Mouse (Mus musculus): ENCODE data around the gene Endog. TPM values are rescaled to one million over a fixed set of nuclear protein-coding genes. Genes with fewer than 3 reads are reported as not detected.
A peak's percentile ranks its signal among the peaks of the same experiment; 100 is the strongest.
"Not testable (repeated sequence)": the region's sequence is repeated elsewhere in the genome, so short reads cannot be mapped to it uniquely, and the experiment has no call there.

Endog gene
- polyA plus RNA-seq, 1 experiment from 2014 or later, result 1.2 TPM

GRCm38 (mm10) chr2:30178711-30179110, 7.4 kb downstream of the Endog start:
- H3K27ac ChIP-seq; H3K79me2 ChIP-seq (ENCODE audit: inconsistent target); H3K4me3 ChIP-seq (ENCODE audit: inconsistent target): not testable (repeated sequence)
- WGBS (ENCODE audit: missing documents), result 47% methylated on average over 7 of the region's 7 CpGs
- peaks cover 27% of the 10 kb centered on the region; the same call in 1 of the 2 replicates for H3K36me3 ChIP-seq (ENCODE audit: inconsistent target)

GRCm38 (mm10) chr2:30182424-30182823, 11.1 kb downstream of the Endog start:
- WGBS (ENCODE audit: missing documents), result 96% methylated on average over 2 of the region's 2 CpGs

GRCm38 (mm10) chr2:30183721-30184120, 12.4 kb downstream of the Endog start:
- 98% methylated on average over 3 of the region's 3 CpGs for WGBS (ENCODE audit: missing documents)
- no peaks in the 10 kb centered on the region for H3K79me2 ChIP-seq (ENCODE audit: inconsistent target)

More at GRCm38 (mm10) chr2:30182424-30182823, 11.1 kb downstream of the Endog start:
- no peak overlapping the region for H3K27ac ChIP-seq
- no peaks in the 10 kb centered on the region for H3K79me2 ChIP-seq (ENCODE audit: inconsistent target)
- H3K4me3 ChIP-seq (ENCODE audit: inconsistent target), result no peak overlapping the region
- no peaks in the 10 kb centered on the region for H3K36me3 ChIP-seq (ENCODE audit: inconsistent target)

DNA sequence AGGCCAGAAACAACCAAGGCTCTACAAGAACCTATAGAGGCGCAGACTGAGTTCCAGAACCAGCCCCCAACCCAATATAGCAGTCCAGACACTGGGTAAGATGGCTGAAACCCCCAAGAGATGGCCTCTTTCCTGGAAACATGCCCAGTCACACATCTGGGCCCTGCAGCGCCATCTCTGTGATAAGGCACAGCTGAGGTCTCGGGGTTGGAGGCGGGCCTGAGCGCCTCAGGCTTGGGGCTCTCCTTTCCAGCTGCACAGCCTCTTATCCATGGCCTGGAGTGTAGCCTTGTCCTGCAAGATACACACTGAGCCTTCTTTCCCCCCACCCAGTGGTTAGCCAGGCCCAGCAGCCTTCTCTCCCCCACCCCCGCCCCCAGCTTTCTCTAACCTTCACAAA, 14.0 kb downstream of the Endog start:
- H3K79me2 ChIP-seq (ENCODE audit: inconsistent target), result no peaks in the 10 kb centered on the region
- no peaks in the 10 kb centered on the region for H3K36me3 ChIP-seq (ENCODE audit: inconsistent target)
- WGBS (ENCODE audit: missing documents), result 98% methylated on average over 5 of the region's 6 CpGs
- no peak overlapping the region for H3K4me3 ChIP-seq (ENCODE audit: inconsistent target)
- H3K27ac ChIP-seq, result no peak overlapping the region

More at GRCm38 (mm10) chr2:30183721-30184120, 12.4 kb downstream of the Endog start:
- no peak overlapping the region for H3K4me3 ChIP-seq (ENCODE audit: inconsistent target)
- H3K36me3 ChIP-seq (ENCODE audit: inconsistent target), result no peaks in the 10 kb centered on the region
- H3K27ac ChIP-seq, result no peak overlapping the region

DNA sequence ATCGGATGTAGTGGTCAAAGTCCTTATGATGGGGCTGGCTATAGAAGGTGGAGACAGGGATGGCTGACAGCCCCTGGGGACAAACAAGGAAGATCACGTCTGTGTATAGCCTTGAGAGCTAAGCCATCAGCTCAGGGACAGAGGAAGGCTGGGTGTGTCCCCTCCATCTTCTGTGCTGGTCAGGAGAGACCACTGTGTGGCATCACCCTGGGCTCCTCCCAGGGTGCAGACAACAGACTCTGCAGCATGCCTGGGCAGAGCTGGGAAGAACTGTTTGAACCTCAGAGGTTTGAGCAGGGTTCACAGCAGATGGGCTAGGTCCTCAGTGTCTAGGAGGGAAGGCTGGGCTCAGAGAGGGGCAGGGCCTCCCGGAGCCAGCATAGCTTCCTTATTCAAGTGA, 14.4 kb downstream of the Endog start:
- WGBS (ENCODE audit: missing documents), result 95% methylated on average over 3 of the region's 3 CpGs
- Histone ChIP-seq H3K27ac (no peak overlapping the region), H3K36me3 (ENCODE audit: inconsistent target) (no peaks in the 10 kb centered on the region), H3K79me2 (ENCODE audit: inconsistent target) (no peaks in the 10 kb centered on the region), H3K4me3 (ENCODE audit: inconsistent target) (no peak overlapping the region)

GRCm38 (mm10) chr2:30191790-30192580, 20.7 kb downstream of the Endog start:
- WGBS (ENCODE audit: missing documents), result 95% methylated on average over 12 of the region's 12 CpGs
- Histone ChIP-seq H3K4me3 (ENCODE audit: inconsistent target) (no peak overlapping the region), H3K36me3 (ENCODE audit: inconsistent target) (no peaks in the 10 kb centered on the region), H3K79me2 (ENCODE audit: inconsistent target) (no peaks in the 10 kb centered on the region), H3K27ac (no peak overlapping the region)

DNA sequence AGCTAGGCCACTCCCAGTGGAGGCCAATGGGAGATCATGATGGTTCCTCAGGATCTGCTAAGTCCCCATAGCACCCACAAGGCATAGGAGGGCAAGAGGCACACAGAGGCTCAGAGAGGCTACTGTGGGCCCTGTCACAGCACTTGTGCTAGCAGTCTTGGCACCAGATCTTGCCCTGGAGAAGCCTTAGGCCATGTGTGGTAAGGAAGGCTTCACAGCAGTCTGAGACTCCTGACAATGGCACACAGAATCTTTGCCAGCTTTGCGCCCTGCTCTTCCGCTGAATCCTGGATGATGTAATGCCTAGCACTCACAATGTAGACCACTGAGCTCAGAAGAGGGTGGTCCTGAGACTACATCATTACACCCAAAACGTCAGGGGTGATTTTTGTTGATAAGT, 23.4 kb downstream of the Endog start:
- no peak overlapping the region for H3K27ac ChIP-seq
- H3K36me3 ChIP-seq (ENCODE audit: inconsistent target), result no peaks in the 10 kb centered on the region
- WGBS (ENCODE audit: missing documents), result 97% methylated on average over 3 of the region's 3 CpGs
- no peaks in the 10 kb centered on the region for H3K79me2 ChIP-seq (ENCODE audit: inconsistent target)
- no peak overlapping the region for H3K4me3 ChIP-seq (ENCODE audit: inconsistent target)

- no peaks in the 10 kb centered on the region for H3K79me2 ChIP-seq (ENCODE audit: inconsistent target)
- 92% methylated on average over 4 of the region's 4 CpGs for WGBS (ENCODE audit: missing documents)
- H3K4me3 ChIP-seq (ENCODE audit: inconsistent target), result no peak overlapping the region
- H3K36me3 ChIP-seq (ENCODE audit: inconsistent target), result no peaks in the 10 kb centered on the region
- H3K27ac ChIP-seq, result no peak overlapping the region
Measured at GRCm38 (mm10) chr2:30198021-30198420, 26.7 kb downstream of the Endog start.

DNA sequence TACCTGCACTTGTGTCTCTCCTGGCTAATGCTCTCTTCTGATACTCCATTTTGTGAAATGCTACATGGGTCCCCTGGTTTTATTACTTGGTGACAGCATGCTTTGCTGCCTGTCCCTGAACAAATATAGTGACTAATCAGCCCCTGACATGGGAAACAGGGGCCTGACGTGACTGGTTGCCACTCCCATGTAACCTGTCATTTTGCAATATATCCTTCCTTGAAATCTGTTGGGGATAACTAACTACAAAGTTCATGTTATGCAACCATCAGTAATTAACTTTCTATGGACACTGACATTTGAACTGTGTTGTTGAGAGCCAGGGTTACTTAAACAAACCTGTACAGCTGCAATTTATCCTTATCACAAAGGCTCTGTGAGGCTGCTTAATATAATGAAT, 28.7 kb downstream of the Endog start:
- H3K36me3 ChIP-seq (ENCODE audit: inconsistent target), result no peaks in the 10 kb centered on the region
- WGBS (ENCODE audit: missing documents), result 57% methylated on average over 1 of the region's 1 CpGs

DNA sequence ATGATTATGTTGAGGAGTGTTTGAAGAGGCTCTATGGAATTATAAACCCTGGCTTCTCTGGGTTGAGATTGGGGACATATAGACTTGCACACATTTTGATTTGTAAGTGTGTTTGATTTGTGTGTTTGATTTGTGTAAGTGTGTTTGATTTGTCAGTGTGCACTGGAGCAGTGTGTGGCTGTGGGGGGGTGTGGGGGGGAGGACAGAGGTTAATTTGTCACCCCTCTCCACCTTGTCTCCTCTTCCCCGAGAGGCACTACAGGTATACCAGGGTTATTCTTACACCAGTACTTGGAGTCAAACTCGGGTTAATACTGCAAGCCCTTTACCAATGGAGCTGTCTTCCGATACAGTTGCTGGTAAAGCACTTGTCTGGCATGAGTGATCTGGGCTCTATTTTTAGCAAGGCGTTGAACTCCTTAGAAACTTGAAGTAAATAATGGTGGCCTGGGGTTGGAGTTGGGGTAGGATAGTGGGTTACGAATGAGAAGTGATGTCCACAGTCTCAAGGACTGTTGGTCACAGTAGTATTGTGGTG, 29.2 kb downstream of the Endog start:
- no peak overlapping the region for H3K27ac ChIP-seq
- H3K36me3 ChIP-seq (ENCODE audit: inconsistent target), result no peaks in the 10 kb centered on the region
- 80% methylated on average over 5 of the region's 5 CpGs for WGBS (ENCODE audit: missing documents)
- no peak overlapping the region for H3K4me3 ChIP-seq (ENCODE audit: inconsistent target)
- H3K79me2 ChIP-seq (ENCODE audit: inconsistent target), result no peaks in the 10 kb centered on the region

More for the DNA sequence above, 28.7 kb downstream of the Endog start:
- Histone ChIP-seq H3K4me3 (ENCODE audit: inconsistent target) (no peak overlapping the region), H3K79me2 (ENCODE audit: inconsistent target) (no peaks in the 10 kb centered on the region), H3K27ac (no peak overlapping the region)

DNA sequence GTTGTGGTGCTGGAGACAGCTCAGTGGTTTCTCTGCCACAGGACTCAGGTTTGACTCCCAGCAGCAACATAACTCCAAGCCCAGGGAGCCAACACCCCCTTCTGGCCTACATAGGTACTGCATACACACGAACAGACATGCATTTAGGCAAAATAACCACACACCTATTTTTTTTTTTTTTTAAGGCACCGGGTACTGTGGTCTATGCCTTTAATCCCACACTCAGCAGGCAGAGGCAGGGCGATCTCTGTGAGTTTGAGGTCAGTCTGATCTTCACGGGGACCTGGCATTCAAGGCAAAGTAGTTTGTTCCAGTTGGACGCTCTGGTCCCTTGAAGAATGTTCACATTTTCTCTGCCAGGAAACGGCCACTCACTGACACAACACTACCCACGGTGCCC, 32.1 kb downstream of the Endog start:
- Histone ChIP-seq H3K79me2 (ENCODE audit: inconsistent target) (no peaks in the 10 kb centered on the region), H3K36me3 (ENCODE audit: inconsistent target) (no peaks in the 10 kb centered on the region), H3K27ac (no peak overlapping the region), H3K4me3 (ENCODE audit: inconsistent target) (no peak overlapping the region)
- 73% methylated on average over 7 of the region's 7 CpGs for WGBS (ENCODE audit: missing documents)

GRCm38 (mm10) chr2:30205255-30205628, 33.9 kb downstream of the Endog start:
- WGBS (ENCODE audit: missing documents), result 2% methylated on average over 13 of the region's 13 CpGs

DNA sequence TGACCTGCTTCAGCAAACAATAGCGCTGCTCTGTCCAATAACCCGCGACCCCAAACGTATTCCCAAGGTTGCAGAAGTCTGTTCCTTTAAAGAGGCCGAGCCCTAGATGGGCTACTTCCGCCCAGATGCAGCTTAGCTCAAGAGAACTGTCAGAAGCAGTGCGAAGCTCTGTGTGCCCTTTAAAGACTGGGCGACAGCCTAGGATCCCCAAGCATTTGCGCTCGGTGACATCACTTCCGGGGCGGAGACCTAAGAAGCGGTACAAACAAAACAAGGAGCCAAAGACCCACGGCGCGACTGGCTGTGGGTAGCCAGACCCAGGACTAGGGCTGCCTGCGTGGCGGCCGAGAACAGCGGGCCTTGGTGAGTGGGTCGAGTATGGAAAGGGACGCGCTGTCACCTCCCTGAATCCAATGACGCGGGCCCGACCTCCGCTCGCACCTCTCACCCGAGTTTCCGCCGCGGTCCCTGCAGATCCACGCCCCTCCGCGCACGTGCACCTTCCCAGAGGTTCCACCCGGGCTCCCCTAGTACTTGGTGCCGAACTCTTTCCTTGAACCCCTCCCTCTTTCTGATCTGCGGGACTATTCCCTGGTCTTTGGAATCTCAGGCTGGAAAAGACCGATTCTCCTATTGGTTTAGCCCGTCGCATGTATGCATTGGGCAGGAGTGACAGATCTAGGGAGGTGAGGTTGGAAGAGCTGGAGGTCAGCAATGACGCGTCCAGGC, 34.5 kb downstream of the Endog start, which contains the start of gene Kyat1:
Gene Kyat1 (minus strand): TSS at position 219 of the 729 bp plus-strand sequence.
- WGBS (ENCODE audit: missing documents), result under 1% methylated on average over 44 of the region's 44 CpGs
- peak within 1 kb of the TSS; percentile 50 for H3K4me3 ChIP-seq (ENCODE audit: inconsistent target)
- no peak within 1 kb of the TSS for H3K27ac ChIP-seq
- no peaks in the 10 kb centered on the region for H3K79me2 ChIP-seq (ENCODE audit: inconsistent target)
- no peaks in the 10 kb centered on the region for H3K36me3 ChIP-seq (ENCODE audit: inconsistent target)

More at GRCm38 (mm10) chr2:30205255-30205628, 33.9 kb downstream of the Endog start:
- H3K36me3 ChIP-seq (ENCODE audit: inconsistent target), result no peaks in the 10 kb centered on the region
- no peak overlapping the region for H3K27ac ChIP-seq
- no peaks in the 10 kb centered on the region for H3K79me2 ChIP-seq (ENCODE audit: inconsistent target)
- H3K4me3 ChIP-seq (ENCODE audit: inconsistent target), result peak overlapping the region; percentile 50

- WGBS (ENCODE audit: missing documents), result 94% methylated on average over 4 of the region's 4 CpGs
Measured at GRCm38 (mm10) chr2:30207401-30207800, 36.1 kb downstream of the Endog start.

DNA sequence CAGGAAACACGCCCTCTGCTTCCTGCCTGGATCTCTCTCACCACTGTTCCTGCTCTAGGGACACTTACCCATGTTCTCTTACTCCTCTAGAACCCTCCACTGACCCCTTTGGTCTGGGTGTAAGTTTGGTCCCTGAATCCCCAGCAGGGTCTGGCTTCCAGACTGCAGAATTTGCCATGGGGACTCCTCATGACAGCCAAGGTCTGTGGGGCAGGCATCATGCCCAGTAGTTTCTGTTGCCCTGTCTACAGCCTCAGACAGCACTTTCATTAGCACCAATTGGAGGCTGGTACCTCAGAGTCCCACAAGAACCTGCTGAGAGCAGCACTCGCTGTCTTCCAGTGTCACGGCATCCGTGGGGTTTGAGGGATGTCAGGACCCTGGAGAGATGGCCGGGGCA, 36.6 kb downstream of the Endog start:
- WGBS (ENCODE audit: missing documents), result 92% methylated on average over 5 of the region's 5 CpGs
- Histone ChIP-seq H3K36me3 (ENCODE audit: inconsistent target) (no peaks in the 10 kb centered on the region), H3K4me3 (ENCODE audit: inconsistent target) (no peak overlapping the region), H3K79me2 (ENCODE audit: inconsistent target) (no peaks in the 10 kb centered on the region), H3K27ac (no peak overlapping the region)

More at GRCm38 (mm10) chr2:30207401-30207800, 36.1 kb downstream of the Endog start:
- no peaks in the 10 kb centered on the region for H3K79me2 ChIP-seq (ENCODE audit: inconsistent target)
- no peaks in the 10 kb centered on the region for H3K36me3 ChIP-seq (ENCODE audit: inconsistent target)
- no peak overlapping the region for H3K4me3 ChIP-seq (ENCODE audit: inconsistent target)
- no peak overlapping the region for H3K27ac ChIP-seq
